Mouse (Mus musculus): ENCODE data around the gene Cd3eap. TPM values are rescaled to one million over a fixed set of nuclear protein-coding genes. Genes with fewer than 3 reads are reported as not detected.

Cd3eap gene
- total RNA-seq, 2 experiments from 2014 or later = 15.9 to 18.7 TPM

DNA sequence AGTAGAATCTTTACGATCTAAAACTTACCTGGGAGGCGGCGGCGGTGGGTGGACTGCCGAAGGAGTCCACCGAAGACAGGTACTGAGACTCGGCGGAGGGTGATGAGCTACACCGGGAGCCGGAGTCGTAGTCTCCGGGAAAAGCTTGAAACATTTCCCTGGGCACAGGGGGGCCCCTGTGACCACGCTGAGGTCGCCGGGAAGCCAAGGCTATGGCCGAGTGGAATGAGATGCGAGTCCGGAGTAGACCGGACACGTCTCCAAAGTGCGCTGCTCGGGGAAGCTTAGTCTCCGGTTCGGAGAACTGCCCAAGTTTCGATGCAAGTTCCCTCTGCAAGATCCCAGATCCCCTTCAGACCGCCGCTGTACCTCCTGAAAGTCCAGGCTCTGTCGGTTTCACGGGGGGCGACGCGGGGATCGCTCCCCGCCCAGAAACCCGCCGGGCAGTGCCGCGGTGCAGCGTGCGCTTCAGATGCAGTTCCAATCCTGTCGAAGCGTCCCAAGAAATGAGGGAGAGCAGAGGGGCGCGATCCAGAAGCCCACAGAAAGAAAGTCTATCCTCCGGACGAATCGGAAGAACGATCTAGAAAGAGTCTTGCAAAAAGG is 49.9 kb downstream of the Cd3eap start:
- intact Hi-C loops (cut with DNase I) = no loop called here
- DNase-seq = no peak

- intact Hi-C loops (cut with DNase I) = no loop called here
- DNase-seq = peak; percentile 97
Observed at GRCm38 (mm10) chr7:19308454-19309277, 50.6 kb downstream of the Cd3eap start.

DNA sequence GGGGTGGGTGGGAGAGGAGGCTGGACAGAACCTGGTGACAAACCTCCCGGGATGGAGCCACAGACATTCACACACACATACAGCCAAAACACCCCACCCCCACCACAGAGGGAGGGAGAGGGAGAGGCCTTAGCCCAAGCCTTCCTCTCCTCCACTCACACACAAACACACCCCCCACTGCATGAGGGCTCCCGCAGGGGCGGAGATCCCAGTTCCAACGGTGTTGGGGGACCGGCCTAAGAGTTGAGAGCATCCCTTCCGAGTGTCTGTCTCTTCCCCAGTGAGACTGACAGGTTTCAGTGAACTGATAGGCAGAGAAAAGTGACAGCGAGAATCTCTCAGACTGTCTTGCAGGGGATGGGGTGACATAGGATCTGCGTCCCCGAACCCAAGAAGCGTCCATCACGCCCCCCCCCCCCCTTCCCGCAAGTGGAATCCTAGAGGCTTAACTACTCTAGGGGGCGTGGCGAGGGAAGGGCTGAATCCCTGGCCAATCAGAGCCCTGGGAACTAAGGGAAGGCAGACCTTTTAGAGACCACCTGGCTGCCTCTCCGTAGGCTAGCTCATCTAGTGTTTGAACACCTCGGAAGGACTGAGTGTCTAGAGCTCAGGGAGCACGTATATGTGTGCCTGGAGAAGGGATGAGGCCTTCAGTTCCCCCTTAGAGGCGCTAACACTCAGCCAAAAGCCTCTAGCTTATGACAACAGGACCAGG is 51.4 kb downstream of the Cd3eap start:
- intact Hi-C loops (cut with DNase I) = no loop called here
- DNase-seq = peak; percentile 81

DNA sequence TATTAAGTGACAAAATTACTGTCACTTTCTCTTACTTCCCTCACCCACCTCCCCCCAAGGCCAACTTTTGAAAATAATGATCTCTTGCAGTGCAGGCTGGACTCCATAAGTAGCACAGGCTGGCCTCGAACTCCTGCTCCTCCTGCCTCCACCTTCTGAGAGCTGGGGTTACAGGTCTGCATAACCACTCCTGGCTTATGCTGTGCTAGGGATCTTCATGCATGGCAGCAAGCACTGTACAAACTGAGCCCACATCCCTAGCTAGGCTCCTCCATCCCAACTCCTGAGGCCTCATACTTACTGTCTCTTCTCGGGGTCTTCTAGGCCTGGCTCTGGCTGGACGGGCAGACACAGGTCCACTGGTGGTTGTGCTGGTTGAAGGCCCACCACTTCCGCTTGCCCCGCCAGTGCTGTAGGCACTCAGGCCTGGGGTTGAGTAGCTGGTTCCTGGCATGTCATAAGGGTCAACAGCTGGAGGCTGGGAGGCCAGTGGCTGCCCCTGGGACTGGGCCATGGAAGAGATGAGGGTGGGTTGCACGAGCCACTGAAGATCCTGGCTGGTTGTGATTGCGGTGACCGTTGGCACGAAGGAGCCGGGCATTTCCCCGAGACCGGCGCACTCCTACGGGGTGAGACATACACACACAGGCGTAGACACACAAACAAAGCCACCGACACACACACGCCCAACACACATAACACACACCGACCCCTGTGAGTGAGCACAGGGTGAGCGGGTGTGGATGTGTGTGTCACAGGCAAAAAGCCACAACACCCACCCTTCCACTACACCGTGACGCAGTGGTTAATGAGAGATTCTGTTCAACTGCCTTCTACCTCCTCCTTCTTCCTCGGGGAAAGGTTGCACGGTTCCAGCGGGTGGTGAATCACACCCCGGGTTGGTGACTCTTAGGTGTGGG is 52.2 kb downstream of the Cd3eap start:
- intact Hi-C loops (cut with DNase I) = no loop called here

More for the DNA sequence above, 52.2 kb downstream of the Cd3eap start:
- DNase-seq = no peak

Small RNA genes within 50 kb of the gene (microRNA-seq; reads per million reads assigned to microRNA genes)
- gene Mir343 = not detected

Other genes with a start within 250 kb of the Cd3eap start
- gene Gm4969, start 241.1 kb downstream of the Cd3eap start, total RNA-seq (2021) = 10 to 100 TPM in 1 of 2 experiments, 1 to 10 TPM in 1; 9.4 to 11.0 TPM
- 10 to 100 TPM; 17.7 to 18.9 TPM for gene Fbxo46, start 239.6 kb downstream of the Cd3eap start, total RNA-seq (2021)
- 10 to 100 TPM; 17.6 to 19.9 TPM for gene Qpctl, start 210.2 kb downstream of the Cd3eap start, total RNA-seq (2021)
- 100 to 1,000 TPM; 126 to 130 TPM for gene Snrpd2, start 209.8 kb downstream of the Cd3eap start, total RNA-seq (2021)
- 10 to 100 TPM; 22.7 to 25.8 TPM for gene Gipr, start 193.4 kb downstream of the Cd3eap start, total RNA-seq (2021)
- gene Eml2, start 183.1 kb downstream of the Cd3eap start, total RNA-seq (2021) = 100 to 1,000 TPM; 102 to 106 TPM
- 1 to 10 TPM; 3.5 to 4.3 TPM for gene Gpr4, start 146.9 kb downstream of the Cd3eap start, total RNA-seq (2021)
- gene Opa3, start 131.1 kb downstream of the Cd3eap start, total RNA-seq (2021) = 10 to 100 TPM; 33.8 to 35.0 TPM
- gene Vasp, start 87.7 kb downstream of the Cd3eap start, total RNA-seq (2021) = 10 to 100 TPM; 45.3 to 46.6 TPM
- under 1 TPM; 0.60 to 0.64 TPM for gene Ppm1n, start 79.4 kb downstream of the Cd3eap start, total RNA-seq (2021)
- gene Rtn2, start 76.9 kb downstream of the Cd3eap start, total RNA-seq (2021) = 100 to 1,000 TPM; 154 to 161 TPM
- 1 to 10 TPM; 1.2 to 1.3 TPM for gene Fosb, start 49.4 kb downstream of the Cd3eap start, total RNA-seq (2021)
- gene Ercc1, start 14.7 kb downstream of the Cd3eap start, total RNA-seq (2021) = 10 to 100 TPM; 60.1 to 70.9 TPM
- gene Ppp1r13l, start 266 bp upstream of the Cd3eap start, total RNA-seq (2021) = 1 to 10 TPM; 6.0 to 6.4 TPM
- gene Ercc2, start 22.5 kb upstream of the Cd3eap start, total RNA-seq (2021) = 10 to 100 TPM; 46.1 to 62.8 TPM
- 1 to 10 TPM; 1.2 to 1.3 TPM for gene Klc3, start 44.6 kb upstream of the Cd3eap start, total RNA-seq (2021)
- not detected for gene Ckm, start 45.3 kb upstream of the Cd3eap start, total RNA-seq (2021)
- 100 to 1,000 TPM; 118 to 119 TPM for gene Mark4, start 99.3 kb upstream of the Cd3eap start, total RNA-seq (2021)
- gene Exoc3l2, start 103.8 kb upstream of the Cd3eap start, total RNA-seq (2021) = under 1 TPM; 0.42 to 0.46 TPM
- gene Bloc1s3, start 148.9 kb upstream of the Cd3eap start, total RNA-seq (2021) = 1 to 10 TPM; 8.5 to 8.8 TPM
- gene Trappc6a, start 148.9 kb upstream of the Cd3eap start, total RNA-seq (2021) = 10 to 100 TPM; 17.9 to 19.0 TPM
- under 1 TPM; 0.90 to 0.91 TPM for gene Nkpd1, start 158.4 kb upstream of the Cd3eap start, total RNA-seq (2021)
- gene Ppp1r37, start 203.6 kb upstream of the Cd3eap start, total RNA-seq (2021) = 10 to 100 TPM; 81.1 to 85.1 TPM
- under 1 TPM; 0.22 to 0.24 TPM for gene Zfp296, start 217.8 kb upstream of the Cd3eap start, total RNA-seq (2021)
- gene Gemin7, start 218.1 kb upstream of the Cd3eap start, total RNA-seq (2021) = 10 to 100 TPM; 56.0 to 58.2 TPM
- 100 to 1,000 TPM in 1 of 2 experiments, 10 to 100 TPM in 1; 98.0 to 106 TPM for gene Clasrp, start 245.0 kb upstream of the Cd3eap start, total RNA-seq (2021)